Mouse (Mus musculus) olfactory bulb, adult 2 months (tissue): ENCODE results near the gene Sun1.

Experiments
- CTCF ChIP-seq: fragments of 200-500 bp; IDR thresholded peaks from 2 replicates; pipeline ENCODE4 v1.5.1; 2012; ENCODE audit warnings: low read depth, mild to moderate bottlenecking, low read length, moderate library complexity; ENCODE audit not compliant: insufficient read depth
- POLR2A ChIP-seq: fragments of 200-500 bp; IDR thresholded peaks from 2 replicates; pipeline ENCODE4 v1.6.1; 2012; ENCODE audit warnings: mild to moderate bottlenecking, low read depth, low read length, moderate library complexity; ENCODE audit not compliant: insufficient read depth

- TF ChIP-seq CTCF, result no peak
- TF ChIP-seq POLR2A, result no peak
Observed at GRCm38 (mm10) chr5:139208871-139209684, 8.6 kb downstream of the Sun1 start.
